Mouse (Mus musculus): ENCODE data around the gene Xpnpep3.
A peak's percentile ranks its signal among the peaks of the same experiment; 100 is the strongest.

Xpnpep3 gene

GRCm38 (mm10) chr15:81482966-81483365 is 83.0 kb downstream of the Xpnpep3 start:
- DNase-seq: no peak

GRCm38 (mm10) chr15:81483691-81484090 is 83.8 kb downstream of the Xpnpep3 start:
- DNase-seq: no peak

GRCm38 (mm10) chr15:81485483-81485882 is 85.5 kb downstream of the Xpnpep3 start:
- peak in 1 of 2 experiments; percentile 54 for DNase-seq

- DNase-seq: no peak
These were observed 103.5 kb downstream of the Xpnpep3 start for GRCm38 (mm10) chr15:81503466-81503865.

GRCm38 (mm10) chr15:81503995-81504394 is 104.1 kb downstream of the Xpnpep3 start:
- no peak for DNase-seq
